Mouse (Mus musculus) embryonic fibroblast, embryonic 13.5 days (primary cell): ENCODE results near the gene Snx30.

ENCODE experiments used
- CTCF ChIP-seq: IDR thresholded peaks from 2 replicates; pipeline ENCODE4 v1.5.1; 2011; ENCODE audit warnings: mild to moderate bottlenecking, control low read depth, low read length, moderate library complexity, borderline replicate concordance; ENCODE audit not compliant: insufficient read depth
- POLR2A ChIP-seq: IDR thresholded peaks from 2 replicates; pipeline ENCODE4 v1.6.1; 2011; ENCODE audit warnings: low read depth, mild to moderate bottlenecking, control low read depth, low read length, moderate library complexity

GRCm38 (mm10) chr4:59782853-59783684, 22.6 kb upstream of the Snx30 start:
- TF ChIP-seq CTCF (no peak), POLR2A (no peak)
